Mouse (Mus musculus) megakaryocyte-erythroid progenitor cell, adult 5 weeks (primary cell): ENCODE measurements around the gene Ssty1. TPM values are rescaled to one million over a fixed set of nuclear protein-coding genes. Genes with fewer than 3 reads are reported as not detected.

ENCODE experiments used
- polyA plus RNA-seq: library from polyadenylated mRNA; stranded (reverse); fragments of >175 nt; gene quantifications from 2 replicates; pipeline ENCODE4 v1.2.3, GENCODE M21; 2012

The Ssty1 gene
- polyA plus RNA-seq: not detected in 2 replicates

DNA sequence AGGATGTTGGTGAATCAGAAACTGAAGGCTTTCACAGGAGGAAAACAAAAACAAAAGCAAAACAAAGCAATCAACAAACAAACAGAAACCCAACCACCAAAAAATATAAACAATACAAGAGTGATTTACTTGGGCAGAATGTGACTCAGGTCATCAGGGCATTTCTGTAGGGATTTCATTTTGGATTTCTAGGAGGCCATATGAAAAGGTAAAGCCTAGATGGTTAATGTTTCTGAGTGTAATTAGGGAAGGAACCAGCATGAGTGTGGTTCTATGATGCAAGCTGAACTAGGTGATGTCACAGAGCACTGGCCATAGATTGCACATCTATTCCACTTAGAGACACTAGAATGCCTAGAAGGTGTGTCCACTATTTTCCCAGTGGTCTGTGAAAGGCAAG is at the start of gene Ssty1:
Gene Ssty1 (plus strand): TSS at position 301 of the 400 bp plus-strand sequence.

DNA sequence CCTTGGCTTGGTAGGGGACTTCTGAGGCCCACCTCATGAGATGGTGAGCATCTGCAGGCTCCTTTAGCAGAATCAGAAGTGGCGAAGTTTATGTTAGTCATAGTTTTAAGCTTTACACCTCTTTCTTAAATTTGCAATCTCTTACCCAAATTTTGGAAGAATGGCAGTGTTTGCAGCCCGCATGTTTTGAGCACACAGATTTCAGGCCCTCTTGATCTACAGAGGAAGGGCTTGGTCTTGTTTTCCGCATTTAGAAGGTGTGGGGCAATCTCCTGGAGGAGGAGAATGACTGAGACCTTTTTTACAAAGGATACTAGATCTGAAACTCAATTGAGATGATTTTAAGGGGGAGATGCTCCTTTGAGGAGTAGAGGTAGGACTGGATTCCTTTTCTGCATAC is 27.2 kb upstream of the Ssty1 start, which contains the start of gene Gm21764:
Gene Gm21764 (minus strand): TSS at position 101 of the 400 bp plus-strand sequence.

Other genes with a start within 250 kb of the Ssty1 start
- gene Gm21904, start 242.8 kb upstream of the Ssty1 start, polyA plus RNA-seq: not detected in 2 replicates
- not detected in 2 replicates for gene Gm20772, start 214.4 kb upstream of the Ssty1 start, polyA plus RNA-seq
- not detected in 2 replicates for gene Gm20831, start 214.4 kb upstream of the Ssty1 start, polyA plus RNA-seq
- not detected in 2 replicates for gene Srsy, start 151.8 kb upstream of the Ssty1 start, polyA plus RNA-seq
- not detected in 2 replicates for gene Gm21764, start 27.3 kb upstream of the Ssty1 start, polyA plus RNA-seq